ENCODE assay signal across 8 mouse cellular contexts in genomic region chr4:102656494-102657036, GRCm38 (mm10).
A peak's percentile ranks its signal among the peaks of the same experiment; 100 is the strongest.
DNase-seq lines count a peak whose midpoint lies in the region; ATAC-seq and TF ChIP-seq lines count a peak whose summit lies in the region.

No protein-coding gene starts in this region.

- intact Hi-C loops in left cerebral cortex, adult 2 months (cut with DNase I) = loop anchor here (1.0 to 5.0 kb wide), 3 partner anchors 163 to 999 kb away; no protein-coding TSS in a partner anchor

- H3K4me2 ChIP-seq in limb, embryonic 11.5 days (ENCODE audit: low read depth, severe bottlenecking) = no peak overlapping the region
- no peak overlapping the region for H3K4me2 ChIP-seq in embryonic facial prominence, embryonic 11.5 days (ENCODE audit: low read depth, low read length)
- no peak overlapping the region for H3K4me2 ChIP-seq in hindbrain, embryonic 12.5 days (replicated peaks)
- H3K4me2 ChIP-seq in midbrain, postnatal 0 days (ENCODE audit: low read depth, low read length, poor library complexity, severe bottlenecking) = no peak overlapping the region

- H3K4me3 ChIP-seq in limb, embryonic 11.5 days (ENCODE audit: low read depth, low read length) = no peak overlapping the region
- H3K4me3 ChIP-seq in limb, embryonic 10.5 days = no peak overlapping the region
- H3K4me3 ChIP-seq in embryonic facial prominence, embryonic 11.5 days (ENCODE audit: low read depth, low read length) = no peak overlapping the region
- H3K4me3 ChIP-seq in hindbrain, embryonic 12.5 days = no peak overlapping the region
- no peak overlapping the region for H3K4me3 ChIP-seq in left cerebral cortex, adult 2 months
- H3K4me3 ChIP-seq in midbrain, postnatal 0 days (ENCODE audit: low read depth, low read length) = no peak overlapping the region

- H3K9ac ChIP-seq in limb, embryonic 11.5 days (ENCODE audit: low read length) = no peak overlapping the region
- no peak overlapping the region for H3K9ac ChIP-seq in embryonic facial prominence, embryonic 11.5 days (replicated peaks; ENCODE audit: low read length)
- H3K9ac ChIP-seq in hindbrain, embryonic 12.5 days = no peak overlapping the region
- H3K9ac ChIP-seq in midbrain, postnatal 0 days (replicated peaks; ENCODE audit: low read length, poor library complexity, severe bottlenecking) = no peak overlapping the region

- WGBS in limb, embryonic 11.5 days = 23% methylated on average over 3 of the region's 3 CpGs
- WGBS in limb, embryonic 10.5 days = 46% methylated on average over 3 of the region's 3 CpGs
- WGBS in embryonic facial prominence, embryonic 11.5 days = 14% methylated on average over 3 of the region's 3 CpGs
- WGBS in hindbrain, embryonic 12.5 days = 21% methylated on average over 3 of the region's 3 CpGs
- WGBS in midbrain, postnatal 0 days = 4% methylated on average over 3 of the region's 3 CpGs

- H3K36me3 ChIP-seq in limb, embryonic 11.5 days (ENCODE audit: control insufficient read depth, insufficient read depth, low read length) = no peaks in the 10 kb centered on the region
- H3K36me3 ChIP-seq in limb, embryonic 10.5 days = no peaks in the 10 kb centered on the region
- H3K36me3 ChIP-seq in embryonic facial prominence, embryonic 11.5 days (replicated peaks; ENCODE audit: control insufficient read depth, insufficient read depth, low read depth, low read length) = no peaks in the 10 kb centered on the region
- H3K36me3 ChIP-seq in hindbrain, embryonic 12.5 days = no peaks in the 10 kb centered on the region
- no peaks in the 10 kb centered on the region for H3K36me3 ChIP-seq in midbrain, postnatal 0 days (ENCODE audit: insufficient read depth, low read length)

- TF ChIP-seq CTCF in left cerebral cortex, adult 2 months (IDR thresholded peaks at IDR 0.05) = peak; percentile 86
- TF ChIP-seq CTCF in midbrain, postnatal 0 days (IDR thresholded peaks at IDR 0.05) = peak; percentile 95

- no peaks in the 10 kb centered on the region for H3K4me1 ChIP-seq in limb, embryonic 11.5 days (ENCODE audit: control insufficient read depth, insufficient read depth, low read length)
- no peaks in the 10 kb centered on the region for H3K4me1 ChIP-seq in limb, embryonic 10.5 days
- no peaks in the 10 kb centered on the region for H3K4me1 ChIP-seq in embryonic facial prominence, embryonic 11.5 days (ENCODE audit: control insufficient read depth, insufficient read depth, low read length)
- H3K4me1 ChIP-seq in hindbrain, embryonic 12.5 days = no peaks in the 10 kb centered on the region
- no peaks in the 10 kb centered on the region for H3K4me1 ChIP-seq in midbrain, postnatal 0 days (ENCODE audit: insufficient read depth, low read length)

- no peak for ATAC-seq in limb, embryonic 11.5 days (ENCODE audit: insufficient number of reproducible peaks, low FRiP score, low TSS enrichment, low read depth)
- ATAC-seq in embryonic facial prominence, embryonic 11.5 days (replicated peaks; ENCODE audit: insufficient number of reproducible peaks, low FRiP score, low TSS enrichment, low read depth) = no peak
- ATAC-seq in hindbrain, embryonic 12.5 days (ENCODE audit: low FRiP score) = 0 out of 2 replicates have a peak, but pooled peaks have one; percentile 64
- ATAC-seq in midbrain, postnatal 0 days (ENCODE audit: low FRiP score) = 0 out of 2 replicates have a peak, but pooled peaks have one; percentile 65

- H3K9me3 ChIP-seq in limb, embryonic 11.5 days (ENCODE audit: control insufficient read depth, low read length) = no peaks in the 10 kb centered on the region
- no peaks in the 10 kb centered on the region for H3K9me3 ChIP-seq in limb, embryonic 10.5 days (replicated peaks)
- no peaks in the 10 kb centered on the region for H3K9me3 ChIP-seq in embryonic facial prominence, embryonic 11.5 days (replicated peaks; ENCODE audit: control insufficient read depth, low read length)
- H3K9me3 ChIP-seq in hindbrain, embryonic 12.5 days (replicated peaks) = no peaks in the 10 kb centered on the region
- no peaks in the 10 kb centered on the region for H3K9me3 ChIP-seq in midbrain, postnatal 0 days (ENCODE audit: low read length)

- DNase-seq in limb, embryonic 11.5 days (ENCODE audit: low spot score) = peak; percentile 40
- no peak for DNase-seq in limb, embryonic 10.5 days (ENCODE audit: low spot score)
- DNase-seq in adrenal gland, postnatal 25 days = peak; percentile 13
- DNase-seq in embryonic facial prominence, embryonic 11.5 days (ENCODE audit: low spot score) = peak; percentile 74
- DNase-seq in left cerebral cortex, adult 2 months (ENCODE audit: extremely low spot score in 1 of 2, low spot score in 2 of 2) = peak; percentile 19 to 40
- DNase-seq in midbrain, postnatal 0 days (ENCODE audit: low spot score) = peak; percentile 78
- peak; percentile 33 for DNase-seq in thymus, postnatal 4 days

- H3K27me3 ChIP-seq in limb, embryonic 11.5 days (ENCODE audit: control insufficient read depth, insufficient read depth, low read length) = no peaks in the 10 kb centered on the region
- H3K27me3 ChIP-seq in limb, embryonic 10.5 days (ENCODE audit: low read depth, poor library complexity, severe bottlenecking) = peaks cover 10% of the 10 kb centered on the region; the same call in 1 of the 2 replicates
- no peaks in the 10 kb centered on the region for H3K27me3 ChIP-seq in embryonic facial prominence, embryonic 11.5 days (ENCODE audit: control insufficient read depth, insufficient read depth, low read length)
- no peaks in the 10 kb centered on the region for H3K27me3 ChIP-seq in hindbrain, embryonic 12.5 days
- H3K27me3 ChIP-seq in midbrain, postnatal 0 days (ENCODE audit: insufficient read depth, low read length) = no peaks in the 10 kb centered on the region

- H3K27ac ChIP-seq in limb, embryonic 11.5 days (replicated peaks; ENCODE audit: low read depth, low read length) = no peak overlapping the region
- no peak overlapping the region for H3K27ac ChIP-seq in limb, embryonic 10.5 days
- H3K27ac ChIP-seq in embryonic facial prominence, embryonic 11.5 days (replicated peaks; ENCODE audit: low read depth, low read length) = no peak overlapping the region
- H3K27ac ChIP-seq in hindbrain, embryonic 12.5 days = no peak overlapping the region
- H3K27ac ChIP-seq in left cerebral cortex, adult 2 months = no peak overlapping the region
- H3K27ac ChIP-seq in midbrain, postnatal 0 days (ENCODE audit: low read depth, low read length) = no peak overlapping the region

Comparison
In these comparisons a context has a peak if more than half of its experiments do, and no peak if none do; other contexts are left out.
1. ATAC-seq: peak in hindbrain, embryonic 12.5 days (single experiment) and midbrain, postnatal 0 days (single experiment); none in limb, embryonic 11.5 days (single experiment) and embryonic facial prominence, embryonic 11.5 days (single experiment).